Mouse (Mus musculus) B cell, adult 62 days (primary cell): ENCODE measurements around the gene Pcf11. TPM values are rescaled to one million over a fixed set of nuclear protein-coding genes. Genes with fewer than 3 reads are reported as not detected.

Source experiments
- total RNA-seq: library from RNA; stranded (reverse); gene quantifications from 4 replicates; pipeline ENCODE4 v1.2.4, GENCODE M21; 2023

The Pcf11 gene
- total RNA-seq = 328 to 355 TPM (median 339 TPM) in 4 replicates

GRCm38 (mm10) chr7:92669507-92670471 is at the start of gene Pcf11:
Gene Pcf11, minus strand, starts transcription at chr7:92669934.

DNA sequence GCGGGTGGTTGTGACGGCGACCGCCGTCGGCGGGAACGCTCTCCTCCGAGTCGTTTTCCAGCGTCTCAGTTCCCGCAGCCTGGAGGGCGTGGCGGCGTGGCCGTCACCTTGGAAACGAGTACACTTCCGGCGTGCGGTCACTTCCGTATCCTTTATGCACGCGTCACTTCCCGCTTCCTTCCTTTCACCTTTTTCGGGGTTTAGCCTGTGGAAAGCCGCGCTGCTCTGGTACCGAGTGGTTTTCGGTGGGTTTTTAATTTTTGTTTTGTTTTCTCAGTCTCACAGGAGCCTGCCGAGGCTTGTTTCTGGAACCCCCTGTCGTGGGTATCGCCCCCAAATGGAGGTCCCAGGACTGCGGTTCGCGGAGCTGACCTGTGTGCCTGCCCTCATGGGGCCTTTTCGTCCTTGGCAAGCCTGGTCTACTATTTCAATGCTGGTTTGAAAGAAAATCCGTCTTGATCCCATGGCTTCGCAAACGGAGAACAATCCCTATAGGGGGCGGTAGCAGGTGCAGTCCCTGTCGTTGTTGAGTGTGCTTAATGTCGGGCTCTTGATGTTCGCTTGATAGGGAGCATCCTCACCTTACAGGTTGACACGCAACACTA is 32.6 kb downstream of the Pcf11 start, which contains the start of gene Ankrd42:
Gene Ankrd42, minus strand, starts transcription at position 122 of the 605 bp plus-strand sequence.

Other genes starting within 250 kb of the Pcf11 start
- 6.3 to 7.6 TPM (median 6.9 TPM) in 4 replicates for gene Ccdc90b, start 108.8 kb downstream of the Pcf11 start, total RNA-seq
- 0.35 to 0.55 TPM (median 0.43 TPM) in 4 replicates for gene Ankrd42, start 32.8 kb downstream of the Pcf11 start, total RNA-seq
- 95.7 to 109 TPM (median 103 TPM) in 4 replicates for gene Rab30, start 71.7 kb upstream of the Pcf11 start, total RNA-seq
- gene Ddias, start 204.3 kb upstream of the Pcf11 start, total RNA-seq = 2.0 to 4.9 TPM (median 4.3 TPM) in 4 replicates
- gene Prcp, start 204.5 kb upstream of the Pcf11 start, total RNA-seq = 43.7 to 48.5 TPM (median 46.7 TPM) in 4 replicates